Mouse (Mus musculus): Measurements from ENCODE around the gene Gm49380.

Gene Gm49380

GRCm38 (mm10) chr9:44088877-44089608 is 24.3 kb downstream of the Gm49380 start:
- DNase-seq (ENCODE audit: low spot score) = no peak

- no peak for DNase-seq (ENCODE audit: low spot score)
Measured at GRCm38 (mm10) chr9:44087761-44088455, 25.4 kb downstream of the Gm49380 start.

- no peak for DNase-seq (ENCODE audit: low spot score)
Measured at GRCm38 (mm10) chr9:44086960-44087359, 26.3 kb downstream of the Gm49380 start.

GRCm38 (mm10) chr9:44085741-44086665 is 27.3 kb downstream of the Gm49380 start:
- no peak for DNase-seq (ENCODE audit: low spot score)

- DNase-seq (ENCODE audit: low spot score) = no peak
Measured at GRCm38 (mm10) chr9:44085276-44085675, 28.0 kb downstream of the Gm49380 start.

- peak; percentile 32 for DNase-seq (ENCODE audit: low spot score)
Measured at GRCm38 (mm10) chr9:44084659-44085229, 28.6 kb downstream of the Gm49380 start.

- DNase-seq (ENCODE audit: low spot score) = peak; percentile 16
Measured at GRCm38 (mm10) chr9:44084236-44084635, 29.1 kb downstream of the Gm49380 start.

- DNase-seq (ENCODE audit: low spot score) = no peak
Measured at GRCm38 (mm10) chr9:44083392-44084121, 29.7 kb downstream of the Gm49380 start.

- DNase-seq (ENCODE audit: low spot score) = no peak
Measured at GRCm38 (mm10) chr9:44082266-44082665, 31.0 kb downstream of the Gm49380 start.

GRCm38 (mm10) chr9:44081581-44081980 is 31.7 kb downstream of the Gm49380 start:
- DNase-seq (ENCODE audit: low spot score) = no peak

GRCm38 (mm10) chr9:44080953-44081352 is 32.3 kb downstream of the Gm49380 start:
- DNase-seq (ENCODE audit: low spot score) = no peak

- DNase-seq (ENCODE audit: low spot score) = no peak
Measured at GRCm38 (mm10) chr9:44079997-44080780, 33.1 kb downstream of the Gm49380 start.

- DNase-seq (ENCODE audit: low spot score) = no peak
Measured at GRCm38 (mm10) chr9:44078955-44079756, 34.1 kb downstream of the Gm49380 start.

- DNase-seq (ENCODE audit: low spot score) = no peak
Measured at GRCm38 (mm10) chr9:44078136-44078797, 35.0 kb downstream of the Gm49380 start.

GRCm38 (mm10) chr9:44077266-44077910 is 35.9 kb downstream of the Gm49380 start:
- DNase-seq (ENCODE audit: low spot score) = no peak

GRCm38 (mm10) chr9:44076764-44077120 is 36.6 kb downstream of the Gm49380 start:
- DNase-seq (ENCODE audit: low spot score) = peak; percentile 50

GRCm38 (mm10) chr9:44075996-44076763 is 37.1 kb downstream of the Gm49380 start:
- no peak for DNase-seq (ENCODE audit: low spot score)

Data from T-cell, adult 2 months (primary cell).